Mouse (Mus musculus) lung, postnatal 25 days (tissue): Measurements from ENCODE around the gene Plin1.

Experiments
- DNase-seq: peaks from one replicate; pipeline ENCODE4 v3.0.0; 2022; ENCODE audit warnings: low spot score

Gene Plin1

DNA sequence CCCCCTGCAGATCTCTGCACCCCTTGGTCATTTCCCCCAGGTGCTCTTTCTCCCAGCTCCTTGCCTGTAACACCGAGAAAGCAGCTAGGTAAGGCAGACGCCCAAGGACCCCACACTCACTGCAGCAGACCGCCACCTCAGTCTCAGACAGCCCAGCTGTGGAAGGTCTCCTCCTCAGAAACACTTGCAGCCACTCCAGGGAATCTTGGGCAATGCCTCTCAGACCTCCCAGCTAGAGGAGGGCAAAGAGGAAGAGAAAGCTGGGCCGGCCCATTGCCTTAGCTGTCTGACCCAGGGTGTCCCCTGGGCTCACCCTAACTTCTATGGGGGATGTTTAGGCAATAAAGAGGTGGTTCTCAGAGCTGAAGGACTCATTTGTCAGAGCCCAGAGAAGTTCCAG, at the start of gene Plin1:
Gene Plin1, minus strand, starts transcription at position 282 of the 400 bp plus-strand sequence.
- peak; percentile 25 for DNase-seq

GRCm38 (mm10) chr7:79782516-79782855, 49.8 kb upstream of the Plin1 start:
- no peak for DNase-seq

- no peak for DNase-seq
Observed at GRCm38 (mm10) chr7:79781826-79782515, 49.3 kb upstream of the Plin1 start.

- DNase-seq, result peak; percentile 73
Observed at GRCm38 (mm10) chr7:79780647-79781626, 48.2 kb upstream of the Plin1 start.

GRCm38 (mm10) chr7:79771561-79772512, 39.1 kb upstream of the Plin1 start:
- DNase-seq, result no peak

DNA sequence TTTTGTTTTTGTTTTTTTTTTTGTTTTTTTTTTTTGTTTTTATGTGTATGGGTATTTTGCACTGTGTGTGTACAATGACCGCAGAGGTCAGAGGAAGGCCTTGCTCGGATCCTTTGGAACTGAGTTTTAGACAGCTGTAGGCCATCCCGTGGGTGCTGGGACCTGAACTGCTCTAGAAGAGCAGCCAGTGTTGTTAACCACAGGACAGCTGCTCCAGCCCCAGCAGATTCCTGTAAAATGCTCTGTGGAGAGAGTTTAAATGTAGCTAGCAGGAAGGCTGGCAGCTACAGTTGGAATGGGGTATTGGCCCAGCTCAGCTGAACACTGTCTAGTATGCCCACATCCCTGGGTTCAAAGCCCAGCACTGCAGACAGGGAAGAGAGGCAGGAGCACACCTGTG, 37.0 kb upstream of the Plin1 start:
- no peak for DNase-seq

DNA sequence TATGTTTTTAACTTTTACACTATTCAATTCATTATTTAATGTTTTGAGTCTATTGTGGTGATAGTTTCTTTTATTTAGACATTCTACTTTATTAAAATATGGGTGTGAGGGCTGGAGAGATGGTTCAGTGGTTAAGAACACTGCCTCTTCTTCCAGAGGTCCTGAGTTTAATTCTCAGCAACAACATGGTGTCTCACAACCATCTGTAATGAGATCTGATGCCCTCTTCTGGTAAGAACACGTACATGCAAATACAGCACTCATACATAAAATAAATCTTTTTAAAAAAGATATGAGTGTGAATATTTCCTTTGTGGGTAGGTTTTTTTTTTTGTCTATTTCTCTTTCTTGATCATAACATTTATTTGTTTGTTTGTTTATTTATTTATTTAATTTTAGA, 33.3 kb upstream of the Plin1 start:
- DNase-seq, result no peak

- no peak for DNase-seq
Observed at GRCm38 (mm10) chr7:79762106-79762505, 29.4 kb upstream of the Plin1 start.

GRCm38 (mm10) chr7:79761124-79761876, 28.6 kb upstream of the Plin1 start:
- DNase-seq, result no peak

DNA sequence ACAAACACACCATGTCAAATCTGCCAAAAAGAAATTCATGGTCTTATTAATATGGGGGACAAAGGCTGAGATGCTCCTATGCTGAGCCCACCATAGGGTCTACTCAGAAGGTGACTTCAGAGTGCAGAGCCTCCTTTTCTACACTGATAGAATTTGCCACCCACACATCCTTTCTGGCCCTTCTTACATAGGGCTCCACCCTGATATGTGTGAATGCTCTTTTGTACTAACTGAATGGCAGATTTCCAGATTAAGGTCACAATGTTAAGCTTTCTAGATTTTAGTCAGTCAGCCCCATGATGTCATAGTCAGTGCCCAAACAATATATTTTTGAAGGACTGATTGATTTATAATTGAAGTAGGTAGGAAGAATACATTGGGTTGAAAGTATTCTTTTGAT, 27.1 kb upstream of the Plin1 start:
- DNase-seq, result no peak

- peak; percentile 46 for DNase-seq
Observed at GRCm38 (mm10) chr7:79758176-79758575, 25.5 kb upstream of the Plin1 start.

- no peak for DNase-seq
Observed at GRCm38 (mm10) chr7:79756334-79756733, 23.6 kb upstream of the Plin1 start.

DNA sequence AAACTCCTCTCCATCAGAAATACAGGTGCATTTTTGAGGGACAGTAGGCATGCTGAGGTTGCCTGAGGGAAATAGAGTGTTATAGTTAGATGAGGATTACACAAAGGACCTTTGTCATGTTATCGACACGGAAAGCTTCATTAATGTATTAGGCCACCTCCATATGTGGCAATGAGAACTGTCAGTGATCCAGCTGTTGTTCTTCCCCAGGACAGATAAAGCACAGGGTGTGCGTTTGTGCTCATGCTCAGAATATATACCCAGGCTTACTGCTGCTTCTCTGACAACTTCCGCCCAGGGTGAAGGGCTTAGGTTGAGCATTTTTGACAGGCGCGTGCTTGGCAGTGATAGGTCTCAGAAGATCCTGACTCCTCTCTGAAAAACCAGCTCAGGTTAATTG, 16.8 kb upstream of the Plin1 start:
- DNase-seq, result no peak

- no peak for DNase-seq
Observed at GRCm38 (mm10) chr7:79747659-79748058, 15.0 kb upstream of the Plin1 start.

GRCm38 (mm10) chr7:79744585-79744984, 11.9 kb upstream of the Plin1 start:
- no peak for DNase-seq

- no peak for DNase-seq
Observed at GRCm38 (mm10) chr7:79744051-79744450, 11.3 kb upstream of the Plin1 start.

- DNase-seq, result peak; percentile 88
Observed at GRCm38 (mm10) chr7:79742659-79743536, 10.2 kb upstream of the Plin1 start, which contains the start of the genes Pex11a and Wdr93. TSS of gene Pex11a (minus strand) at chr7:79743131. TSS of gene Wdr93 (plus strand) at chr7:79743163.

DNA sequence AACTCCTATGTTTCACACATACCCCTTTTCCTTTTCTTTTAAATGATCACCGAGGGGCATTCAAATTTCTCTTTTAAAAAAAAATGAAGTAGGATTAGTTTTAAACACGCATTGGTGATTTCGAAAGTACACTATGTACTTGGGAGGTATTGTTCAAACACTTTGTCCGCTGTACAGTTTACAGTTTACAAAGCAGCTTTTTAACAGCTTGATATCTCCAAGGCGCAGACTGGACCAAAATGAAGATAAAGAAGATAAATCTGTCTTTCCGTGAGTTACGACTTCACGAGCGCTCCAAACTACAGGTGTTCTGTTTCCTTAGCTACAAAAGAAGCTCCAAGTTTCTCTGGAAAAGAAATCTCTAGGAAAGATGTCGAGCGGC, 9.6 kb upstream of the Plin1 start:
- DNase-seq, result peak; percentile 23

- DNase-seq, result peak; percentile 13
Observed at GRCm38 (mm10) chr7:79740279-79740678, 7.6 kb upstream of the Plin1 start.

GRCm38 (mm10) chr7:79738913-79739312, 6.2 kb upstream of the Plin1 start:
- no peak for DNase-seq
